Mouse (Mus musculus) intestine, embryonic 14.5 days (tissue): Measurements from ENCODE around the gene Satb2. TPM values are rescaled to one million over a fixed set of nuclear protein-coding genes. Genes with fewer than 3 reads are reported as not detected.

Source experiments
- ATAC-seq: fragments of 200-750 bp; cut with Nextera tagmentation; replicated peaks from 2 replicates; pipeline ENCODE4 v1.8.0; 2017; ENCODE audit warnings: low read depth, moderate number of reproducible peaks, moderate TSS enrichment, moderate library complexity; ENCODE audit not compliant: low FRiP score, low TSS enrichment
- DNase-seq: peaks from one replicate; pipeline ENCODE4 v3.0.0-alpha.2; 2018; ENCODE audit warnings: low spot score
- H3K27ac ChIP-seq: fragments of 300-500 bp; sonication (generic); 2 replicates; pipeline ENCODE4 v1.5.1; 2014; ENCODE audit warnings: low read depth, mild to moderate bottlenecking, control low read depth
- H3K27me3 ChIP-seq: fragments of 300-500 bp; sonication (generic); replicated peaks from 2 replicates; pipeline ENCODE4 v1.6.1; 2014; ENCODE audit warnings: low read length, control low read depth; ENCODE audit not compliant: control insufficient read depth, insufficient read depth
- H3K36me3 ChIP-seq: fragments of 300-500 bp; sonication (generic); 2 replicates; pipeline ENCODE4 v1.6.1; 2014; ENCODE audit warnings: low read length, control low read depth; ENCODE audit not compliant: control insufficient read depth, insufficient read depth
- H3K4me1 ChIP-seq: fragments of 300-500 bp; sonication (generic); replicated peaks from 2 replicates; pipeline ENCODE4 v1.6.1; 2014; ENCODE audit warnings: low read length, control low read depth, mixed read lengths; ENCODE audit not compliant: control insufficient read depth, insufficient read depth
- H3K4me2 ChIP-seq: fragments of 300-500 bp; sonication (generic); 2 replicates; pipeline ENCODE4 v1.6.1; 2014; ENCODE audit warnings: low read length
- H3K4me3 ChIP-seq: fragments of 300-500 bp; sonication (generic); 2 replicates; pipeline ENCODE4 v1.5.1; 2014; ENCODE audit warnings: low read depth, low read length, control low read depth, mixed read lengths
- H3K9ac ChIP-seq: fragments of 300-500 bp; sonication (generic); 2 replicates; pipeline ENCODE4 v1.6.1; 2014; ENCODE audit warnings: mild to moderate bottlenecking, low read length
- H3K9me3 ChIP-seq: fragments of 300-500 bp; sonication (generic); 2 replicates; pipeline ENCODE4 v1.6.1; 2016; ENCODE audit warnings: low read length, control low read depth; ENCODE audit not compliant: control insufficient read depth
- WGBS: fragments of 180-500 bp; shearing (Covaris S2); extraction: QIAGEN DNeasy Blood & Tissue Kit; methylation state at CpG from one replicate; pipeline ENCODE4 v1.1.7; 2014; 5-methylcytosine and 5-hydroxymethylcytosine counted together
- polyA plus RNA-seq: library from polyadenylated mRNA; unstranded; fragments of >200 nt; fragmentation: Nextera tagmentation; extraction: Ambion mirVana; gene quantifications from 2 replicates; pipeline ENCODE4 v1.2.1, GENCODE M21; 2014

Gene Satb2
- polyA plus RNA-seq, 1 experiment from 2014 or later, result 4.3 TPM

- 85% methylated on average over 4 of the region's 4 CpGs for WGBS
- no peaks in the 10 kb centered on the region for H3K4me1 ChIP-seq
- no peak overlapping the region for H3K9ac ChIP-seq
- no peaks in the 10 kb centered on the region for H3K9me3 ChIP-seq
- H3K27me3 ChIP-seq, result no peaks in the 10 kb centered on the region
- H3K4me2 ChIP-seq, result no peak overlapping the region
- H3K27ac ChIP-seq, result no peak overlapping the region
- DNase-seq (no peak), ATAC-seq (no peak)
- no peak overlapping the region for H3K4me3 ChIP-seq
- no peaks in the 10 kb centered on the region for H3K36me3 ChIP-seq
Observed at GRCm38 (mm10) chr1:56930096-56930495, 48.4 kb downstream of the Satb2 start.

DNA sequence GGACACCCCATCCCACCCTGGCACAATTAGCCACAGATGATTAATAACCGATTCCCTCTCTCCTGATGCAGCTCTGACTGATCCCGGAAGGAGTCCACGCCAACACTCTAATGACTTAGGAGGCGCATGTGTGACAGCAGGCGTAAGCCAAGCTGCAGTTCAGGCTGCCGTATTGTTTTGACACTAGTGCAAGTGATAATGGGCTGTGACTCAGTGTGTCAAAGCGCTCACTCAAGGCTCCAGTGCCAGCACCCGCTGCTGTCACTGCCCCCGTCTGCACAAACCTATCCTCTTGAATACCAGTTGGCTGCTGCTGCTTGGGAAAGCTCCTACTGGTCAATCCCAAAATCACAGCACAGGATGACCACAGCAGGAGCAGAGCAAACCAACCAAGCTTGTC is 49.7 kb downstream of the Satb2 start:
- Histone ChIP-seq H3K4me3 (no peak overlapping the region), H3K9me3 (no peaks in the 10 kb centered on the region), H3K27me3 (no peaks in the 10 kb centered on the region), H3K9ac (no peak overlapping the region), H3K36me3 (no peaks in the 10 kb centered on the region), H3K4me1 (no peaks in the 10 kb centered on the region), H3K4me2 (no peak overlapping the region), H3K27ac (no peak overlapping the region)
- DNase-seq (no peak), ATAC-seq (no peak)
- WGBS, result 67% methylated on average over 9 of the region's 9 CpGs

GRCm38 (mm10) chr1:56920472-56920871 is 58.0 kb downstream of the Satb2 start:
- DNase-seq (no peak), ATAC-seq (no peak)
- Histone ChIP-seq H3K4me1 (no peaks in the 10 kb centered on the region), H3K4me2 (no peak overlapping the region), H3K9ac (no peak overlapping the region), H3K27ac (no peak overlapping the region), H3K36me3 (no peaks in the 10 kb centered on the region), H3K4me3 (no peak overlapping the region), H3K9me3 (no peaks in the 10 kb centered on the region), H3K27me3 (no peaks in the 10 kb centered on the region)
- 86% methylated on average over 8 of the region's 8 CpGs for WGBS

DNA sequence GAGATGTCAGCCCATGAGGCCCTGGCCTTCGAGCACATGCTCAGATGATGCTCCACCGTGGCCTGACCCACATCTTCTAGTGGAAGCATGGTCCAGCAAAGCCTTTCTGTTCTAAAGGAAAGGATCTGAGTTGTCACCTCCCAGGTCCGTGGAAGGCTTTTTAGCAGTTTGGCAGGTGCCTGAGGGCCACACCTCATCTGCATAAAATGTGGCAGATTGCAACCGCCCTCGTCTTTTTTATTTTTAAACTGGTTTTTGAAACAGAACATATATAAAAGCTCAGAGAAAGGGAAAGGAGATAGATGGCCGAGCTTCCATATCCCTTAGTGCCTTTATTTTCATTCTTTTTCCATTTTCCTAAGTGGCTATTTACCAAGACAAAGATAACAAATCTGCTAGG is 64.2 kb downstream of the Satb2 start:
- H3K9me3 ChIP-seq, result no peaks in the 10 kb centered on the region
- H3K4me1 ChIP-seq, result no peaks in the 10 kb centered on the region
- no peak overlapping the region for H3K4me2 ChIP-seq
- H3K27me3 ChIP-seq, result no peaks in the 10 kb centered on the region
- no peak for DNase-seq
- no peaks in the 10 kb centered on the region for H3K36me3 ChIP-seq
- H3K4me3 ChIP-seq, result no peak overlapping the region
- ATAC-seq, result no peak
- 90% methylated on average over 6 of the region's 6 CpGs for WGBS
- no peak overlapping the region for H3K9ac ChIP-seq
- H3K27ac ChIP-seq, result no peak overlapping the region

DNA sequence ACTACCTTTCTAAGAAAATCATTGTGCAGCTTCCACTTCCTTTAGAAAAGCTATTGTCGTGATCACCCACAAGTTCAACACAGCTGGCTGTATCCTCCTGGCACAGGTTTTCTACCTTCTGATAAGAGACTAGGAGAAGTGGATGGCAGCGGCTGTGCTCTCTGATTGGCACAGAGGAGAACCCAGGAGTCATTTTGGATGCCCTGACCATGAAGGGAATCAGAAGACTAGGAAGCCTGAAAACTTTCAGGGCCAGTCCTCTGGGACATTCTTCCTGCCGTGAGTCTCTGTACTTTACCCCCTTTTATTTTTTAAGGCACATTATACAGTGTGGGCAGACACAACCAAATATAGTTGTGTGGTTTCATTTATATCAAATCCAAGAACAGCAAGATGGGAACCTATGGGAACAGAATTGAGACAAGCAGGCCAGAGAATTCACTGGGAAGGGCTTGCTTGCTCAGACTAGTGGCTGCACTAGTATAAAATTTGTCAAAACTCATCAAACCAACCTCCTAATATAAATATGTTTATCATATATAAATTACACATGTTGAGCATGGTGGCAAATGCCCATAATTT is 77.7 kb downstream of the Satb2 start:
- 79% methylated on average over 3 of the region's 3 CpGs for WGBS
- Histone ChIP-seq H3K27me3 (no peaks in the 10 kb centered on the region), H3K4me2 (no peak overlapping the region), H3K27ac (no peak overlapping the region), H3K9ac (no peak overlapping the region), H3K4me1 (no peaks in the 10 kb centered on the region; the same call in 1 of the 2 replicates), H3K9me3 (no peaks in the 10 kb centered on the region), H3K36me3 (no peaks in the 10 kb centered on the region), H3K4me3 (no peak overlapping the region)
- DNase-seq (no peak), ATAC-seq (no peak)

DNA sequence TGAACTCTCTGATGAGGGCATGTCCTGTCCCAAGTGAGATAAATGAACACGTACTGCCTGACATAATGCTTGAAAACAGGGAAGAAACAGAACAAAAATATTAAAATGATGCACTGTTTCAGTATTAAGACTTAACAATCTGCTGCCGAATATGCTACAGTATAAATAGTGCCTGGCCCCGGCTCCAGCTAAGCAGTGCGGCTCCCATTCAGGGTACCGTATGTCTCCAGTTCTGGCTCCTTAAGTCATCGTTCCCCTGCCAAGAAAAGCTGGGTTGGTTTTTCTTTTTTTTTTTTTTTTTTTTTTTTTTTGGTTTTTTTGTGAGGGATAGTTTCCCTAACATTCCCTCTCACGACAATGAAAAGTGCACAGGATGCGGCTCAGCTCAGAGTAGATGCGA is 78.3 kb downstream of the Satb2 start:
- H3K27me3 ChIP-seq, result no peaks in the 10 kb centered on the region
- WGBS, result 85% methylated on average over 9 of the region's 9 CpGs
- H3K9ac ChIP-seq, result no peak overlapping the region
- no peak overlapping the region for H3K27ac ChIP-seq
- H3K4me2 ChIP-seq, result no peak overlapping the region
- H3K4me3 ChIP-seq, result no peak overlapping the region
- DNase-seq (no peak), ATAC-seq (no peak)
- no peaks in the 10 kb centered on the region for H3K36me3 ChIP-seq
- H3K9me3 ChIP-seq, result no peaks in the 10 kb centered on the region
- H3K4me1 ChIP-seq, result no peaks in the 10 kb centered on the region; the same call in 1 of the 2 replicates

DNA sequence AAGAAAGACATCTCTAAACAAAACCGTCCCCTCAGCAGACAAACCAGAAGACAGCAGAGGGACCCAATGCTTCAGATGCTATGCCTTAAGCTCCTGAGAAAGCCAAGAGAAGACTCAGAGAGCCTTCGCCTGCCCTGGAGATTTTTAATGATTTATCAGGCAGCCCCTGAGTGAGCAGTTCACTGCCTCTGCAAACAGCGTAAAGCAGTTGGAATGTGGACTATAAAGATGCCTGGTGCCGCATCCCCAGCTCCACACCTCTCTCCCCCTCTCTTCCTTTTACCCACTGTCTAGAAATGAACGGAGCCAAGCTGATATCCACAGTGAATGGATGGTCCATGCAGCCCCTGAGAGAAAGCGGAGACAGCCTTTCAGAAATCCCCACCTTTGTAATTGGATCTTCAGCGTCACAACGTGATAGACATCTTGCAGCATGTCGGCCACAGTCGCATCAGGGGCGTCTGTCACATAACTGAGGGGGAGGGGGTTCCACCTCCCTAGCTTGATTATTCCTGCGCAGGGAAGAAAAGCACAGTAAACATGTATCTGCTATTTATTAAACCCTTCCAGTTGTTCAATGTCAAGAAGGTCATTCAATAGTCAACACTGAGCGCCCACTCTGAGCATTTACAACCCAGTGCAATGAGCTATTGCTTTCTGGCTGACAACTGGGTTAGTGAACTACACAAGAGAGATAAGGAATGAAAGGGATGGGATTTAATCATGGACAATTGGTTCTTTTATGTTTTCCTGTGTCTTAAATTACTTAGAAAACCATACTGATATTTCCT is 79.6 kb downstream of the Satb2 start:
- Histone ChIP-seq H3K27ac (no peak overlapping the region), H3K4me2 (no peak overlapping the region), H3K4me3 (no peak overlapping the region), H3K27me3 (no peaks in the 10 kb centered on the region), H3K4me1 (no peaks in the 10 kb centered on the region; the same call in 1 of the 2 replicates), H3K9ac (no peak overlapping the region), H3K36me3 (no peaks in the 10 kb centered on the region), H3K9me3 (no peaks in the 10 kb centered on the region)
- 24% methylated on average over 13 of the region's 13 CpGs for WGBS
- peak; percentile 27; the same call in 1 of the 2 replicates for ATAC-seq
- DNase-seq, result no peak

GRCm38 (mm10) chr1:56897492-56898180 is 80.8 kb downstream of the Satb2 start:
- 83% methylated on average over 8 of the region's 8 CpGs for WGBS

More at GRCm38 (mm10) chr1:56897492-56898180, 80.8 kb downstream of the Satb2 start:
- no peak overlapping the region for H3K4me2 ChIP-seq
- no peak overlapping the region for H3K4me3 ChIP-seq
- H3K9ac ChIP-seq, result no peak overlapping the region
- DNase-seq (no peak), ATAC-seq (no peak)
- no peaks in the 10 kb centered on the region for H3K27me3 ChIP-seq
- no peak overlapping the region for H3K27ac ChIP-seq
- H3K9me3 ChIP-seq, result no peaks in the 10 kb centered on the region
- no peaks in the 10 kb centered on the region; the same call in 1 of the 2 replicates for H3K4me1 ChIP-seq
- H3K36me3 ChIP-seq, result no peaks in the 10 kb centered on the region
